Mouse (Mus musculus) thymus, adult 2 months (tissue): Measurements from ENCODE around the gene Igsf6.

Experiments
- CTCF ChIP-seq: fragments of 200-500 bp; IDR thresholded peaks from 2 replicates; pipeline ENCODE4 v1.5.1; 2012; ENCODE audit warnings: mild to moderate bottlenecking, control low read depth, low read length, moderate library complexity, borderline replicate concordance; ENCODE audit not compliant: control insufficient read depth, poor library complexity, insufficient read depth; ENCODE audit errors: extremely low read depth
- POLR2A ChIP-seq: fragments of 200-500 bp; IDR thresholded peaks from 2 replicates; pipeline ENCODE4 v1.6.1; 2012; ENCODE audit warnings: mild to moderate bottlenecking, low read length, control low read depth, moderate library complexity; ENCODE audit not compliant: control insufficient read depth, poor library complexity, insufficient read depth; ENCODE audit errors: extremely low read depth

DNA sequence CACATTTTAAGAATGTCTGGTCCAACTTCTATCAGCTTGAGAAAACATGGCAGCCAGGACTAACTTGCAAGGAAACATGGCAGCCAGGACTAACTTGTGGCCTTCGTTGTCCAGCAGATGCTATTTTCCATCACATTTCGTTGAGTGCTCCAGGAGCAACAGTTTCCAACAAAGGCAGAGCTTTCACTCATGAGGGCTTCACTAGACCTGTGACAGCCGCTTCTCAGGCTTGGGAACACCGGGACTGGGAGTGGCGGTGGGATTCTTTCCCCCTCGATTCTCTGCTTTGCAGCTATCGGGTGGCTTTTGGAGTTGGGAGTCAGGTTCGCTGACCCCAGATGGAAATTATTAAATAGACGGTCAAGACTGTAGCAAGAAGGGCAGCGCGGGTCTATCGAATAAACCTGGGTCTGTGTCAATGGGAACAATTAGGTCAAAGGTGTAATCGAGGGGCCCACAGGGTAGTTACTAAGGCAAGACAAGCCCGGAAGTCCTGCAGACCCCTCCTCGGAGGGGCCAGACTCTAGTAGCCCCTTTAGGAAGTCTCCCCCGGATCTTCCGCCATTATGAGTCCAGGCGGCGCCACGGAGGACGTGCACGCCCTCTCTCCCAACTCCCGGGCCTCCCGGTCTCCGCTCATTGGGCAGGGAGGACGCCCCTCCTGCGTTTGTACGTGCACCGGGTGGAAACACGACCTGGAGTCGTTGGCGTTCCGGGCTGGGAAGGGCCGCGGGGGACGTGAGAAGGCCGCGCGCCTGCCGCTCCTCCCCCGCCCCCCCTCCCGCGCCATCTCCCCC, 40.3 kb downstream of the Igsf6 start, which contains the start of gene Mettl9:
- TF ChIP-seq CTCF: no peak
- TF ChIP-seq POLR2A: peak; percentile 50; the same call in 1 of the 2 replicates
